Mouse (Mus musculus) layer of hippocampus, adult 8-10 months (tissue): Measurements from ENCODE around the gene Pea15a. TPM values are rescaled to one million over a fixed set of nuclear protein-coding genes. Genes with fewer than 3 reads are reported as not detected.
A peak's percentile ranks its signal among the peaks of the same experiment; 100 is the strongest.

Experiments used
- DNase-seq, 2 experiments: peaks; one replicate each; pipeline ENCODE4 v3.0.0; 2022; ENCODE audit warnings: low spot score in 2 of 2
- total RNA-seq, 4 experiments: library from RNA; stranded (reverse); gene quantifications; 2 replicates each; pipeline ENCODE4 v1.2.4; 2022

The Pea15a gene
- total RNA-seq, 4 experiments from 2014 or later = 445 to 463 (median 462) TPM

- no peak for DNase-seq
These were observed 27.5 kb downstream of the Pea15a start for GRCm38 (mm10) chr1:172179102-172179501.

GRCm38 (mm10) chr1:172177791-172178190 lies 28.8 kb downstream of the Pea15a start:
- DNase-seq = no peak

- no peak for DNase-seq
These were observed 33.4 kb downstream of the Pea15a start for GRCm38 (mm10) chr1:172173181-172173580.

- DNase-seq = no peak
These were observed 34.2 kb downstream of the Pea15a start for GRCm38 (mm10) chr1:172172381-172172780.

GRCm38 (mm10) chr1:172169809-172170208 lies 36.8 kb downstream of the Pea15a start:
- no peak for DNase-seq

- no peak for DNase-seq
These were observed 38.7 kb downstream of the Pea15a start for GRCm38 (mm10) chr1:172167911-172168310.

GRCm38 (mm10) chr1:172162959-172163358 lies 43.6 kb downstream of the Pea15a start:
- no peak for DNase-seq

GRCm38 (mm10) chr1:172162009-172162408 lies 44.6 kb downstream of the Pea15a start:
- DNase-seq = no peak

GRCm38 (mm10) chr1:172160508-172160907 lies 46.1 kb downstream of the Pea15a start:
- DNase-seq = no peak

- DNase-seq = no peak
These were observed 46.6 kb downstream of the Pea15a start for GRCm38 (mm10) chr1:172159970-172160369.

GRCm38 (mm10) chr1:172155518-172155917 lies 51.1 kb downstream of the Pea15a start:
- no peak for DNase-seq

- DNase-seq = no peak
These were observed 52.1 kb downstream of the Pea15a start for GRCm38 (mm10) chr1:172154536-172154935.

GRCm38 (mm10) chr1:172148955-172149815 lies 57.4 kb downstream of the Pea15a start:
- DNase-seq = no peak

GRCm38 (mm10) chr1:172148279-172148954 lies 58.2 kb downstream of the Pea15a start:
- DNase-seq = peak in 1 of 2 experiments; percentile 46

- DNase-seq = peak; percentile 94 to 95
These were observed 58.7 kb downstream of the Pea15a start, which contains the start of gene Dcaf8 for GRCm38 (mm10) chr1:172147835-172148278. Gene Dcaf8, plus strand, starts transcription at chr1:172148084.

Other genes with a start within 250 kb of the Pea15a start
- gene Vangl2, start 178.4 kb downstream of the Pea15a start, total RNA-seq = 10 to 100 TPM; 11.1 to 16.9 (median 14.8) TPM
- gene Nhlh1, start 149.2 kb downstream of the Pea15a start, total RNA-seq = under 1 TPM; 0.58 to 0.98 (median 0.76) TPM
- 100 to 1,000 TPM; 149 to 159 (median 151) TPM for gene Copa, start 124.3 kb downstream of the Pea15a start, total RNA-seq
- 10 to 100 TPM; 63.2 to 72.4 (median 66.6) TPM for gene Ncstn, start 124.0 kb downstream of the Pea15a start, total RNA-seq
- gene Pex19, start 80.0 kb downstream of the Pea15a start, total RNA-seq = 10 to 100 TPM; 86.3 to 97.0 (median 91.7) TPM
- gene Dcaf8, start 58.7 kb downstream of the Pea15a start, total RNA-seq = 100 to 1,000 TPM; 111 to 123 (median 119) TPM
- gene Casq1, start 13.1 kb upstream of the Pea15a start, total RNA-seq = under 1 TPM in 3 of 4 experiments, not detected in 1; 0.67 to 0.91 (median 0.78) TPM
- not detected for gene Atp1a4, start 51.6 kb upstream of the Pea15a start, total RNA-seq
- gene Igsf8, start 54.8 kb upstream of the Pea15a start, total RNA-seq = 100 to 1,000 TPM; 226 to 260 (median 236) TPM
- gene Atp1a2, start 91.3 kb upstream of the Pea15a start, total RNA-seq = 100 to 1,000 TPM; 613 to 678 (median 645) TPM
- gene Kcnj9, start 122.5 kb upstream of the Pea15a start, total RNA-seq = 10 to 100 TPM; 66.5 to 88.7 (median 77.5) TPM
- gene Kcnj10, start 134.4 kb upstream of the Pea15a start, total RNA-seq = 100 to 1,000 TPM in 2 of 4 experiments, 10 to 100 TPM in 2; 92.2 to 116 (median 100.0) TPM
- 1 to 10 TPM; 8.3 to 9.0 (median 8.7) TPM for gene Pigm, start 169.7 kb upstream of the Pea15a start, total RNA-seq